Mouse (Mus musculus) embryonic facial prominence, embryonic 15.5 days (tissue): ENCODE measurements around the gene Nutf2. TPM values are rescaled to one million over a fixed set of nuclear protein-coding genes. Genes with fewer than 3 reads are reported as not detected.

Source experiments
- ATAC-seq: fragments of 200-750 bp; cut with Nextera tagmentation; 2 replicates; pipeline ENCODE4 v1.8.0; 2017; ENCODE audit warnings: low read depth, moderate TSS enrichment; ENCODE audit not compliant: insufficient number of reproducible peaks, low FRiP score, low TSS enrichment
- H3K27ac ChIP-seq: fragments of 300-500 bp; sonication (generic); replicated peaks from 2 replicates; pipeline ENCODE4 v1.5.1; 2015; ENCODE audit warnings: mild to moderate bottlenecking, inconsistent platforms
- H3K27me3 ChIP-seq: fragments of 300-500 bp; sonication (generic); 2 replicates; pipeline ENCODE4 v1.6.1; 2015; ENCODE audit warnings: inconsistent platforms
- H3K36me3 ChIP-seq: fragments of 300-500 bp; sonication (generic); 2 replicates; pipeline ENCODE4 v1.6.1; 2015; ENCODE audit warnings: mild to moderate bottlenecking, inconsistent platforms
- H3K4me1 ChIP-seq: fragments of 300-500 bp; sonication (generic); 2 replicates; pipeline ENCODE4 v1.6.1; 2015; ENCODE audit warnings: inconsistent platforms
- H3K4me2 ChIP-seq: fragments of 300-500 bp; sonication (generic); replicated peaks from 2 replicates; pipeline ENCODE4 v1.6.1; 2015; ENCODE audit warnings: mild to moderate bottlenecking, inconsistent platforms
- H3K4me3 ChIP-seq: fragments of 300-500 bp; sonication (generic); replicated peaks from 2 replicates; pipeline ENCODE4 v1.5.1; 2015; ENCODE audit warnings: mild to moderate bottlenecking, inconsistent platforms
- H3K9ac ChIP-seq: fragments of 300-500 bp; sonication (generic); 2 replicates; pipeline ENCODE4 v1.6.1; 2015; ENCODE audit warnings: inconsistent platforms
- H3K9me3 ChIP-seq: fragments of 300-500 bp; sonication (generic); replicated peaks from 2 replicates; pipeline ENCODE4 v1.6.1; 2016; ENCODE audit warnings: inconsistent platforms
- WGBS: fragments of 180-500 bp; shearing (Covaris S2); methylation state at CpG from one replicate; pipeline ENCODE4 v1.1.7; 2015; 5-methylcytosine and 5-hydroxymethylcytosine counted together
- polyA plus RNA-seq: library from polyadenylated mRNA; unstranded; fragments of >200 nt; fragmentation: Nextera tagmentation; extraction: Ambion mirVana; gene quantifications from 2 replicates; pipeline ENCODE4 v1.2.1, GENCODE M21; 2015

Gene Nutf2
- polyA plus RNA-seq, 1 experiment from 2014 or later = 188 TPM

- WGBS = 30% methylated on average over 11 of the region's 11 CpGs
- no peak overlapping the region for H3K27ac ChIP-seq
- H3K9me3 ChIP-seq = no peaks in the 10 kb centered on the region
- H3K4me3 ChIP-seq = no peak overlapping the region
- no peak for ATAC-seq
- no peak overlapping the region for H3K9ac ChIP-seq
- H3K27me3 ChIP-seq = no peaks in the 10 kb centered on the region
- no peaks in the 10 kb centered on the region for H3K4me1 ChIP-seq
- no peaks in the 10 kb centered on the region for H3K36me3 ChIP-seq
- H3K4me2 ChIP-seq = no peak overlapping the region
Observed at GRCm38 (mm10) chr8:105835318-105835717, 25.1 kb upstream of the Nutf2 start.

GRCm38 (mm10) chr8:105836991-105837390 is 23.4 kb upstream of the Nutf2 start:
- no peak for ATAC-seq
- no peak overlapping the region for H3K4me2 ChIP-seq
- H3K36me3 ChIP-seq = peaks cover 5% of the 10 kb centered on the region; the same call in 1 of the 2 replicates
- WGBS = 87% methylated on average over 6 of the region's 6 CpGs
- no peaks in the 10 kb centered on the region for H3K27me3 ChIP-seq
- H3K9ac ChIP-seq = no peak overlapping the region
- H3K9me3 ChIP-seq = no peaks in the 10 kb centered on the region
- no peak overlapping the region for H3K27ac ChIP-seq
- no peaks in the 10 kb centered on the region for H3K4me1 ChIP-seq
- H3K4me3 ChIP-seq = no peak overlapping the region

DNA sequence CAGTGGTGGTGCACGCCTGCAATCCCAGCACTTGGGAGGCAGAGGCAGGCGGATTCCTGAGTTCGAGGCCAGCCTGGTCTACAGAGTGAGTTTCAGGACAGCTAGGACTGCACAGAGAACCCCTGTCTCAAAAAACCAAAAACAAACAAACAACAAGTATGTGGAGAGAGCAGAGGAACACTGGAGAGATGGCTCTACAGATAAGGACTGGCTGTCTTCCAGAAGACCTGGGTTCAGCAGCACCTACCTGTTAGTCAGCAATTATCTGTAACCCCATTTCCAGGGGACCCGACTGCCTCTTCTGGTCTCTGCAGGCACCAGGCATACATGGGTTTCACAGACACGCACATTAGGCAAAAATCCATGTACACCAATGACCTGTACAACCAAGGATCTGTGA is 21.2 kb upstream of the Nutf2 start:
- no peak overlapping the region for H3K9ac ChIP-seq
- H3K4me2 ChIP-seq = no peak overlapping the region
- 92% methylated on average over 5 of the region's 5 CpGs for WGBS
- no peaks in the 10 kb centered on the region for H3K4me1 ChIP-seq
- H3K27ac ChIP-seq = no peak overlapping the region
- peaks cover 18% of the 10 kb centered on the region for H3K36me3 ChIP-seq
- H3K4me3 ChIP-seq = no peak overlapping the region
- no peaks in the 10 kb centered on the region for H3K9me3 ChIP-seq
- H3K27me3 ChIP-seq = no peaks in the 10 kb centered on the region
- ATAC-seq = no peak

- no peak overlapping the region for H3K27ac ChIP-seq
- peaks cover 7% of the 10 kb centered on the region for H3K4me1 ChIP-seq
- H3K9me3 ChIP-seq = no peaks in the 10 kb centered on the region
- no peak overlapping the region for H3K9ac ChIP-seq
- 90% methylated on average over 11 of the region's 11 CpGs for WGBS
- H3K27me3 ChIP-seq = no peaks in the 10 kb centered on the region
- ATAC-seq = no peak
- no peak overlapping the region for H3K4me3 ChIP-seq
- H3K4me2 ChIP-seq = no peak overlapping the region
- H3K36me3 ChIP-seq = peaks cover 73% of the 10 kb centered on the region
Observed at GRCm38 (mm10) chr8:105846678-105847077, 13.7 kb upstream of the Nutf2 start.

- ATAC-seq = no peak
- H3K4me2 ChIP-seq = no peak overlapping the region
Observed at GRCm38 (mm10) chr8:105850014-105850413, 10.4 kb upstream of the Nutf2 start.

GRCm38 (mm10) chr8:105850611-105851010 is 9.8 kb upstream of the Nutf2 start:
- Histone ChIP-seq H3K4me2 (peak overlapping the region; percentile 38), H3K27me3 (no peaks in the 10 kb centered on the region), H3K27ac (no peak overlapping the region), H3K36me3 (peaks cover 43% of the 10 kb centered on the region), H3K4me1 (peaks cover 16% of the 10 kb centered on the region), H3K9me3 (no peaks in the 10 kb centered on the region), H3K4me3 (peak overlapping the region; percentile 18), H3K9ac (no peak overlapping the region)
- ATAC-seq = no peak
- WGBS = 67% methylated on average over 7 of the region's 7 CpGs

More at GRCm38 (mm10) chr8:105850014-105850413, 10.4 kb upstream of the Nutf2 start:
- no peak overlapping the region for H3K27ac ChIP-seq
- WGBS = 80% methylated on average over 4 of the region's 4 CpGs
- H3K36me3 ChIP-seq = peaks cover 49% of the 10 kb centered on the region
- H3K9ac ChIP-seq = no peak overlapping the region
- no peaks in the 10 kb centered on the region for H3K27me3 ChIP-seq
- no peaks in the 10 kb centered on the region for H3K9me3 ChIP-seq
- no peak overlapping the region for H3K4me3 ChIP-seq
- peaks cover 16% of the 10 kb centered on the region for H3K4me1 ChIP-seq

DNA sequence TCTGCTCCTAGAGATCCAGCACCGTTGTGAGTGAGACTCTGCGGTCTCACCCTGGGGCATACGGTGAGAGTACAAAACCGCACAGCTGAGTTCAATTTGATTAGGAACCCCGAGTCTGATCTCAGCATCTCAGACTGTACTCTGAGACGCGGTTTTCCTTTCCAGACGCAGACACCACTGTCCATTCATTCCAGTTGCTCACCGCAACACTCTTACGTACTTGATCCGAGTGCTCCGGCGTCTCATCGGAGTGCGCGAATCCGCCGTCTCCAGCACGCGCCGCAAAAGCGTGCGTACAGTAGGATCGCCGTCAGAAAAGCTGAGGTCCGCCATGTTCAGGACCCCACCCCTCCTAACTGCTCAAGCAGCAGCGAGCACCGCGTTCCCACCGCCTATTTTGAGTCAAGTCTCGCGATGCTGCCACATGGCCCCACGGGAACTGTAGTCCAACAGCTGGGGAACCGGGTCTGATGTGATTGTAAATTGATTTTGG is 8.7 kb upstream of the Nutf2 start:
- H3K9me3 ChIP-seq = no peaks in the 10 kb centered on the region
- peaks cover 26% of the 10 kb centered on the region for H3K4me1 ChIP-seq
- H3K27me3 ChIP-seq = no peaks in the 10 kb centered on the region
- ATAC-seq = peak; percentile 85
- peak overlapping the region; percentile 77 for H3K4me3 ChIP-seq
- H3K36me3 ChIP-seq = peaks cover 32% of the 10 kb centered on the region
- peak overlapping the region; percentile 66 for H3K4me2 ChIP-seq
- H3K9ac ChIP-seq = peak overlapping the region; percentile 64
- under 1% methylated on average over 34 of the region's 34 CpGs for WGBS
- peak overlapping the region; percentile 79 for H3K27ac ChIP-seq

DNA sequence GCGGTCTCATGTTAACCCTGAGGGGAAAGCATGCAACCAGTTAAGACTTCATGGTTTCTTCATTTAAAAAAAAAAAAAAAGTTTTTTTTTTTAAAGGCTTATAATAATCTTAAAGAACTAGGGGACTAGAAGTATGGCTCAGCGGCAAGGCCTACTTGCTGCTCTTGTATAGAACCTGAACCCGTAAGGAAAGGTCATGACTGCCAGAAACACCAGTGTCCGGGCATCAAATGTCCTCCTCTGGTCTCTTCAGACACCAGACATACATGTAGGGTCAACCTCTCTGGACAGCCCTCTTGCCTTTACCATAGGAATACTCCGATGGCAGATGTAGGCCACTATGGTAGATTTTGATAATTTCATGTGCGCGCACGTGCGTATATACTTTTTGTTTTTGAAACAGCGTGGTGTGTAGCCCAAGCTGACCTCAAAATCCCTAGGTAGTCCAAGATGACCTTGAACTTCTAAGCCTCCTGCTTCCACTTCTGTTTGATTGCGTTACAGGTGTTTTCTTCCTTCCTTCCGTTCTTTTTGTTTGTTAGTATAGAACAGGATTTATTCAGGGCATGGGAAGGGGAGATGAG is 8.1 kb upstream of the Nutf2 start:
- peaks cover 27% of the 10 kb centered on the region for H3K36me3 ChIP-seq
- no peak for ATAC-seq
- H3K4me2 ChIP-seq = peak overlapping the region; percentile 66
- no peak overlapping the region for H3K9ac ChIP-seq
- H3K4me3 ChIP-seq = peak overlapping the region; percentile 77
- no peak overlapping the region for H3K27ac ChIP-seq
- H3K9me3 ChIP-seq = no peaks in the 10 kb centered on the region
- peaks cover 30% of the 10 kb centered on the region for H3K4me1 ChIP-seq
- H3K27me3 ChIP-seq = no peaks in the 10 kb centered on the region
- WGBS = 80% methylated on average over 12 of the region's 12 CpGs

DNA sequence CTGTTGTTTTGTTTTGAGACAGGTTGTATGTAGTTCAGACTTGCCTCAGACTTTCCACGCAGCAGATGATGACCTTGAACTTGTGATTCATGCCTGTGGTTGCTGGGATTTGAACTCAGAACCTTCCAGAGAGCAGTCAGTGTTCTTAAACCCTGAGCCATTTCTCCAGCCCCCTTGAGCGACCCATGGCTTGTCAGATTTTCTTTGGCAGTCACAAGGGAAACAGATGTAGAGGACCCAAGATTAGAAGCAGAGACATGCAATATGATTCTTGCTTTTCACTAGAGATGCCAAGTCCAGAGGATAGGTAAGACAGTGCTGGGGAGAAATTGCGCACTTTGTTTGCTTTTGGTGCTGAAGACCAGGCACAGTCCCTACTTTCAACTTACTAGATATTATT is 7.2 kb upstream of the Nutf2 start, which contains the start of gene Cenpt:
Gene Cenpt (minus strand): TSS at position 101 of the 400 bp plus-strand sequence.
- Histone ChIP-seq H3K4me2 (no peak within 1 kb of the TSS), H3K27me3 (no peaks in the 10 kb centered on the region), H3K9ac (no peak within 1 kb of the TSS), H3K27ac (no peak within 1 kb of the TSS), H3K9me3 (no peaks in the 10 kb centered on the region), H3K36me3 (peaks cover 20% of the 10 kb centered on the region), H3K4me1 (peaks cover 39% of the 10 kb centered on the region), H3K4me3 (no peak within 1 kb of the TSS)
- 93% methylated on average over 3 of the region's 3 CpGs for WGBS
- ATAC-seq = no peak

GRCm38 (mm10) chr8:105854303-105854702 is 6.1 kb upstream of the Nutf2 start:
- H3K36me3 ChIP-seq = peaks cover 17% of the 10 kb centered on the region
- peaks cover 50% of the 10 kb centered on the region for H3K4me1 ChIP-seq
- H3K27me3 ChIP-seq = no peaks in the 10 kb centered on the region
- no peak overlapping the region for H3K9ac ChIP-seq
- 0 out of 2 replicates have a peak overlapping the region, but pooled peaks have one; percentile 40 for H3K27ac ChIP-seq
- no peak for ATAC-seq
- no peaks in the 10 kb centered on the region for H3K9me3 ChIP-seq
- WGBS = 29% methylated on average over 8 of the region's 8 CpGs
- peak overlapping the region; percentile 71 for H3K4me3 ChIP-seq
- peak overlapping the region; percentile 92 for H3K4me2 ChIP-seq

GRCm38 (mm10) chr8:105854715-105855216 is 5.6 kb upstream of the Nutf2 start, which contains the start of gene Thap11:
Gene Thap11 (plus strand): TSS chr8:105855132.
- peak; percentile 93 for ATAC-seq
- Histone ChIP-seq H3K36me3 (peaks cover 13% of the 10 kb centered on the region; the same call in 1 of the 2 replicates), H3K27ac (peak within 1 kb of the TSS; percentile 92), H3K4me2 (peak within 1 kb of the TSS; percentile 92), H3K9ac (peak within 1 kb of the TSS; percentile 64), H3K4me3 (peak within 1 kb of the TSS; percentile 71), H3K9me3 (no peaks in the 10 kb centered on the region), H3K27me3 (no peaks in the 10 kb centered on the region), H3K4me1 (peaks cover 55% of the 10 kb centered on the region)
- 4% methylated on average over 43 of the region's 43 CpGs for WGBS
